Mouse (Mus musculus) embryonic facial prominence, embryonic 12.5 days (tissue): ENCODE measurements at regions not wholly inside any gene's neighbourhood (a gene's known extent, or its start where the extent isn't known, plus 50 kb on each side); places are given as distances from the start of the nearest gene placed in this dataset.

Experiments
- ATAC-seq: fragments of 200-750 bp; cut with Nextera tagmentation; 2 replicates; pipeline ENCODE4 v1.8.0; 2017; ENCODE audit not compliant: insufficient number of reproducible peaks, insufficient read depth, low FRiP score, low TSS enrichment
- H3K27ac ChIP-seq: fragments of 300-500 bp; sonication (generic); 2 replicates; pipeline ENCODE4 v1.5.1; 2016; ENCODE audit warnings: mild to moderate bottlenecking
- H3K27me3 ChIP-seq: fragments of 300-500 bp; sonication (generic); 2 replicates; pipeline ENCODE4 v1.6.1; 2016; ENCODE audit warnings: mild to moderate bottlenecking, moderate library complexity
- H3K36me3 ChIP-seq: fragments of 300-500 bp; sonication (generic); 2 replicates; pipeline ENCODE4 v1.6.1; 2016; ENCODE audit warnings: mild to moderate bottlenecking
- H3K4me1 ChIP-seq: fragments of 300-500 bp; sonication (generic); 2 replicates; pipeline ENCODE4 v1.6.1; 2016
- H3K4me2 ChIP-seq: fragments of 300-500 bp; sonication (generic); replicated peaks from 2 replicates; pipeline ENCODE4 v1.6.1; 2016; ENCODE audit warnings: mild to moderate bottlenecking, moderate library complexity
- H3K4me3 ChIP-seq: fragments of 300-500 bp; sonication (generic); 2 replicates; pipeline ENCODE4 v1.5.1; 2016; ENCODE audit warnings: mild to moderate bottlenecking
- H3K9ac ChIP-seq: fragments of 300-500 bp; sonication (generic); 2 replicates; pipeline ENCODE4 v1.6.1; 2016; ENCODE audit warnings: mild to moderate bottlenecking, moderate library complexity
- H3K9me3 ChIP-seq: fragments of 300-500 bp; sonication (generic); 2 replicates; pipeline ENCODE4 v1.6.1; 2016; ENCODE audit warnings: mild to moderate bottlenecking, moderate library complexity
- WGBS: fragments of 180-500 bp; shearing (Covaris S2); methylation state at CpG from one replicate; pipeline ENCODE4 v1.1.7; 2016; 5-methylcytosine and 5-hydroxymethylcytosine counted together

- H3K4me3 ChIP-seq, result no peak overlapping the region
- no peak overlapping the region for H3K9ac ChIP-seq
- no peak overlapping the region for H3K4me2 ChIP-seq
- no peaks in the 10 kb centered on the region for H3K9me3 ChIP-seq
- H3K27ac ChIP-seq, result no peak overlapping the region
- H3K4me1 ChIP-seq, result no peaks in the 10 kb centered on the region
- 66% methylated on average over 22 of the region's 22 CpGs for WGBS
- 0 out of 2 replicates have a peak, but pooled peaks cover 9% of the 10 kb centered on the region for H3K27me3 ChIP-seq
- H3K36me3 ChIP-seq, result no peaks in the 10 kb centered on the region
- ATAC-seq, result no peak
Measured at GRCm38 (mm10) chr5:139625871-139626460, 82.7 kb downstream of the Uncx start.

- Histone ChIP-seq H3K9ac (no peak overlapping the region), H3K4me1 (no peaks in the 10 kb centered on the region), H3K27me3 (0 out of 2 replicates have a peak, but pooled peaks cover 4% of the 10 kb centered on the region), H3K27ac (no peak overlapping the region), H3K9me3 (no peaks in the 10 kb centered on the region), H3K4me2 (no peak overlapping the region), H3K4me3 (no peak overlapping the region), H3K36me3 (no peaks in the 10 kb centered on the region)
- 59% methylated on average over 1 of the region's 1 CpGs for WGBS
- no peak for ATAC-seq
Measured at GRCm38 (mm10) chr5:139627552-139627951, 84.3 kb downstream of the Uncx start.

DNA sequence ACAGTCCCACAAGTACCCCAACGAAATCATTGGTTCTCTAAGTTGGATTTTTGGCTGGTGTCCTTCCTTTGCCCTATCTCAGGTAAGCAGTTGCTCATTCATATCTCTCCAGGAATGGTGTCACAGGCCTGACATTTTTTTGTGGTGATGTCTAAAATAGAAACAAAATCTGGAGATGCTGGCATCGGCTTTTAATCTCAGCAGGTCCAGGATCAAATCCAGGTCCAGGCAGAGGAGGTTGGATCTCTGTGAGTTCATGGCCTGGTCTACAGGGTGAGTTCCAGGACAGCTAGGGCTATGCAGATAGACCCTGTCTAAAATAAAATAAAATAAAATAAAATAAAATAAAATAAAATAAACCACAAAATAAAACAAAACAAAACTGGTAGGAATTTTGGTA is 93.7 kb downstream of the Uncx start:
- ATAC-seq, result no peak
- Histone ChIP-seq H3K4me1 (no peaks in the 10 kb centered on the region), H3K4me3 (no peak overlapping the region), H3K9me3 (no peaks in the 10 kb centered on the region), H3K27ac (no peak overlapping the region), H3K9ac (no peak overlapping the region), H3K36me3 (no peaks in the 10 kb centered on the region), H3K27me3 (no peaks in the 10 kb centered on the region), H3K4me2 (no peak overlapping the region)
- WGBS, result 95% methylated on average over 2 of the region's 2 CpGs

DNA sequence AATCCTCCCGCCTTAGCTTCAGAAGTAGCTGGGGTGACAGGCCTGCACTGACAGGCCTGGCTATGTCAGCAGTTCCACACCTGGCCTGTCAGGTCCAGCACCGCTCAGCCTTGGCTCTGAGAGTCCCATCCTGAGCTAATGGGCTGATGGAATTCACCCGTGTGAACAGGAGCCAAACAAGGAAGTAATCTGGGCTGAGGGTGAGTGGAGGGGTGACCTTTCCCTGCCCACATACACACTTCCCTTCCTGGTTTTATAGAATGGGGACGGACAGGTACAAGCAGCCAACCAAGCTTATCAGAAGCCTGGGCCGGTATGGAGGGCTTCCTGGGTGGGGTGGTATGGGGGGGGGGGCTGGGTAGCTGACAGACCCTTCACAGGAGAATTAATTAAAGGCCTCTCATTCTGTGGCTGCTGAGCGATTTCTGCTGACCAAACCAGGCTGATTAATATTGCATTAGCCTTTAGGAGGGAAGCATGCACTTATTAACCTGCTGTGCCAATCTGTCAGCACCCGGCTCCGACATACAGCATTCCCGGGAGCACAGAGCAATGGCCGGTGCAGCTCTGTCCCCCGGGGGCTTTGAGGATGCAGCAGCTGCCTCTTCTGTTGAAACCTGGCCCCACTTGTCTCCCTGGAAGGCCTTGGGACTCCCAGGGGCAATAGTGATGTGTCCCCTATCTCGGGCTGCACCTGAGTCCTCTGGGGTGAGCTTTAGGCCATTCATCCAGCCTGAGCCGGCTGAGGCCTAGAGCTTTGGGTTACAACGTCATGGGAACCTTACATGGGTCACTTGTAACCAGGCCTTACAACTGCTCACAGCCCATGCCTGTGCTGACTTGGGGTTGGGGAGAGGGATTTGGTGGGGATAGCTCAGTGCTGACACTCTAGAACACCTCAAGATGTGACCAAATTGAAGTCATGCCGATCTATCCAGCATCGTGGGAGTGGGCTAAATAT is 95.2 kb downstream of the Micall2 start:
- H3K27ac ChIP-seq, result no peak overlapping the region
- 69% methylated on average over 16 of the region's 16 CpGs for WGBS
- no peak overlapping the region for H3K9ac ChIP-seq

DNA sequence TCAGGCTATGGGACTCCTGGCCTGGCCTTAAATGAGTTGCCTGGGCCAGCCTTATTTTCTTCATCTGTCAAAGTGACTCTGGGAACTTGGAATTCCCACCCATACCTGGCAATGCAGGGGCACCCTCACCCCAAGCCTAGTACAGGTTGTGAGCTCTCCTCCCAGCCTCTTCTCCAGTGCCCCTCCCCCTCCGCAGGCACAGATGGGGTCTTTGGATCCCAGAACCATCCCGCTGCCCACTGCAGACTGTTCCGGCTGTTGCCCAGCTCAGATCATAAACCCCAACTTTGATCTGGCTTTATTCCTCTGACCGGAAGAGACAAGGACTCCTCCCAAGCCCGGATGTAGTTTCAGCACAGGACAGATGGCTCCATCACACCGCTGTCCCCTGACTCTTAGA is 91.3 kb downstream of the Micall2 start:
- Histone ChIP-seq H3K4me3 (no peak overlapping the region), H3K27me3 (no peaks in the 10 kb centered on the region), H3K27ac (no peak overlapping the region), H3K9ac (no peak overlapping the region), H3K4me2 (no peak overlapping the region), H3K36me3 (no peaks in the 10 kb centered on the region), H3K4me1 (no peaks in the 10 kb centered on the region), H3K9me3 (no peaks in the 10 kb centered on the region)
- no peak for ATAC-seq
- WGBS, result 85% methylated on average over 6 of the region's 6 CpGs

More for the DNA sequence above, 95.2 kb downstream of the Micall2 start:
- Histone ChIP-seq H3K4me1 (no peaks in the 10 kb centered on the region), H3K9me3 (no peaks in the 10 kb centered on the region), H3K36me3 (no peaks in the 10 kb centered on the region), H3K4me2 (no peak overlapping the region), H3K27me3 (no peaks in the 10 kb centered on the region), H3K4me3 (no peak overlapping the region)
- no peak for ATAC-seq

- Histone ChIP-seq H3K27me3 (no peaks in the 10 kb centered on the region), H3K4me2 (no peak overlapping the region), H3K4me1 (no peaks in the 10 kb centered on the region), H3K36me3 (no peaks in the 10 kb centered on the region), H3K9me3 (no peaks in the 10 kb centered on the region), H3K9ac (no peak overlapping the region), H3K27ac (no peak overlapping the region), H3K4me3 (no peak overlapping the region)
- WGBS, result 9% methylated on average over 4 of the region's 4 CpGs
- no peak for ATAC-seq
Measured at GRCm38 (mm10) chr5:139651041-139651440, 85.1 kb downstream of the Micall2 start.
